Mouse (Mus musculus) heart, embryonic 15.5 days (tissue): Measurements from ENCODE around the gene Sod1. TPM values are rescaled to one million over a fixed set of nuclear protein-coding genes. Genes with fewer than 3 reads are reported as not detected.
"Not testable (repeated sequence)": the region's sequence is repeated elsewhere in the genome, so short reads cannot be mapped to it uniquely, and the experiment has no call there.

Source experiments
- ATAC-seq: fragments of 200-750 bp; cut with Nextera tagmentation; replicated peaks from 2 replicates; pipeline ENCODE4 v1.8.0; 2017; ENCODE audit warnings: low read depth, moderate TSS enrichment; ENCODE audit not compliant: insufficient number of reproducible peaks, insufficient read depth, low FRiP score
- H3K27ac ChIP-seq: fragments of 300-500 bp; sonication (generic); 2 replicates; pipeline ENCODE4 v1.5.1; 2015; ENCODE audit warnings: mild to moderate bottlenecking, inconsistent platforms
- H3K27me3 ChIP-seq: fragments of 300-500 bp; sonication (generic); 2 replicates; pipeline ENCODE4 v1.6.1; 2015; ENCODE audit warnings: inconsistent platforms
- H3K36me3 ChIP-seq: fragments of 300-500 bp; sonication (generic); 2 replicates; pipeline ENCODE4 v1.6.1; 2015; ENCODE audit warnings: mild to moderate bottlenecking, inconsistent platforms
- H3K4me1 ChIP-seq: fragments of 300-500 bp; sonication (generic); replicated peaks from 2 replicates; pipeline ENCODE4 v1.6.1; 2015; ENCODE audit warnings: inconsistent platforms
- H3K4me2 ChIP-seq: fragments of 300-500 bp; sonication (generic); 2 replicates; pipeline ENCODE4 v1.6.1; 2015; ENCODE audit warnings: inconsistent platforms, mild to moderate bottlenecking, moderate library complexity
- H3K4me3 ChIP-seq: fragments of 300-500 bp; sonication (generic); 2 replicates; pipeline ENCODE4 v1.5.1; 2015; ENCODE audit warnings: mild to moderate bottlenecking, inconsistent platforms
- H3K9ac ChIP-seq: fragments of 300-500 bp; sonication (generic); 2 replicates; pipeline ENCODE4 v1.6.1; 2015; ENCODE audit warnings: mild to moderate bottlenecking, inconsistent platforms
- H3K9me3 ChIP-seq: fragments of 300-500 bp; sonication (generic); replicated peaks from 2 replicates; pipeline ENCODE4 v1.6.1; 2016; ENCODE audit warnings: inconsistent platforms
- WGBS: fragments of 180-500 bp; shearing (Covaris S2); methylation state at CpG from one replicate; pipeline ENCODE4 v1.1.7; 2015; ENCODE audit warnings: mixed read lengths; 5-methylcytosine and 5-hydroxymethylcytosine counted together
- polyA plus RNA-seq: library from polyadenylated mRNA; unstranded; fragments of >200 nt; fragmentation: Nextera tagmentation; extraction: Ambion mirVana; gene quantifications from 2 replicates; pipeline ENCODE4 v1.2.1, GENCODE M21; 2015

Sod1 gene
- polyA plus RNA-seq, 1 experiment from 2014 or later = 835 TPM

DNA sequence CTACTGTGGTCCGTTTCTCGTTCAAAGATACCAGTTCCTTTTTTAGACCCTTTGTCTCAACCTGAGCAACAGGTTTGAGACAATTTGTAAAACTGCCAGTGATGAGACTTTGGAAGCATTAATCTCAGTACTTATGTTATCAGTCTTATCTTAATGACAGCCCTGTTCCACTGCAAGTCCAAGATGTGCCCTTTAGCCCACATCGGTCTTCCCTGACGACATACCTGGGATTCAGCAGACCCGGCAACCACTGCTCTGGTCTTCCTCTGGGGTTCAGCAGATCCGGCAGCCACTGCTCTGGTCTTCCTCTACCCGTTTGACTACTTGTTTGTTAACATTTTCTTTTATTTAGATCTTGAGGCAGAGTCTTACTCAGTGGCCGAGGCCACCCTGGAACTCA, 8.8 kb upstream of the Sod1 start:
- H3K4me1 ChIP-seq = 0 out of 2 replicates have a peak, but pooled peaks cover 3% of the 10 kb centered on the region
- no peaks in the 10 kb centered on the region for H3K9me3 ChIP-seq
- no peak overlapping the region for H3K9ac ChIP-seq
- no peak overlapping the region for H3K4me3 ChIP-seq
- WGBS = 57% methylated on average over 8 of the region's 8 CpGs
- no peaks in the 10 kb centered on the region for H3K27me3 ChIP-seq
- ATAC-seq = no peak
- H3K36me3 ChIP-seq = no peaks in the 10 kb centered on the region
- H3K27ac ChIP-seq = no peak overlapping the region
- H3K4me2 ChIP-seq = no peak overlapping the region

DNA sequence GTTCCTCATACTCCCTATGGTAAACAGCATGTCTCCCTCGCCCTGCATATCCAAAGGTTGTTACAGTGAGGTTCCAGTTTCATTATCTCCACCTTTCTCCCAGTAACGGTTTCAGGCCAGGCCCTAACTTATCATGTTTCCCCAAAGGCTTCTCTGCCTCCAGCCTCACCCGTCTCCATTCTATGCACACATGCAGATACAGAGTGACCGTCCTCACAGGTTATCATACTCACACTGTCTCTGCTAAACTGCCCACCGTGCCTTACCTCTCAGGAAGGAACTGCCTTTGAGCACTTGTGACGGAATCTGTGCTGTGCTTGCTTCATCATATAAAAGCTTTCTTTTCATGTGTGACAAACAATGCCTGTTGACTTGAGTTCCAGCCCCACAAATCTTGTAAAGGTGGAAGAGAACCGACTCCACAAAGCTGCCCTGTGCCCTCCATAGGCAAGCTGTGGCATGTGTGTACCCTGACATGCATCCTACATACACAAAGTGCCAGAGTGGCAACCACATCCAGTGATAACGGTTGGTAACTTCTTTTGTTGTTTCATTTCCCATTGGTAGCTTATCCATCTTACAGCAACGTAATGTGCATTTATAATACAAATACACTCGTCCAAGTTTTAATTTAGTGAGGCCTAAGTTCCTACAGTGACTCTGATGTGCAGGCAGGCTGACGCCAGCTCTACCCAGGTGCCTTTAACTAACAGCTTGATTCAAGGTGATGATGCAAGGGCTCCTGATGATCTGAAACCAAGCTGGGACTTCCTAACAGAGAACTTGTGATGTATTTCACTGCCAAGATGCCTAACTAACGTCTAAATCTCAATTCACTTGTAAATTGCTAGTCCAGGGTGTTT, 6.8 kb upstream of the Sod1 start:
- WGBS = 64% methylated on average over 12 of the region's 12 CpGs
- Histone ChIP-seq H3K27me3 (no peaks in the 10 kb centered on the region), H3K9me3 (no peaks in the 10 kb centered on the region), H3K4me1 (0 out of 2 replicates have a peak, but pooled peaks cover 3% of the 10 kb centered on the region), H3K27ac (no peak overlapping the region), H3K9ac (no peak overlapping the region), H3K4me2 (no peak overlapping the region), H3K4me3 (no peak overlapping the region), H3K36me3 (no peaks in the 10 kb centered on the region)
- no peak for ATAC-seq

DNA sequence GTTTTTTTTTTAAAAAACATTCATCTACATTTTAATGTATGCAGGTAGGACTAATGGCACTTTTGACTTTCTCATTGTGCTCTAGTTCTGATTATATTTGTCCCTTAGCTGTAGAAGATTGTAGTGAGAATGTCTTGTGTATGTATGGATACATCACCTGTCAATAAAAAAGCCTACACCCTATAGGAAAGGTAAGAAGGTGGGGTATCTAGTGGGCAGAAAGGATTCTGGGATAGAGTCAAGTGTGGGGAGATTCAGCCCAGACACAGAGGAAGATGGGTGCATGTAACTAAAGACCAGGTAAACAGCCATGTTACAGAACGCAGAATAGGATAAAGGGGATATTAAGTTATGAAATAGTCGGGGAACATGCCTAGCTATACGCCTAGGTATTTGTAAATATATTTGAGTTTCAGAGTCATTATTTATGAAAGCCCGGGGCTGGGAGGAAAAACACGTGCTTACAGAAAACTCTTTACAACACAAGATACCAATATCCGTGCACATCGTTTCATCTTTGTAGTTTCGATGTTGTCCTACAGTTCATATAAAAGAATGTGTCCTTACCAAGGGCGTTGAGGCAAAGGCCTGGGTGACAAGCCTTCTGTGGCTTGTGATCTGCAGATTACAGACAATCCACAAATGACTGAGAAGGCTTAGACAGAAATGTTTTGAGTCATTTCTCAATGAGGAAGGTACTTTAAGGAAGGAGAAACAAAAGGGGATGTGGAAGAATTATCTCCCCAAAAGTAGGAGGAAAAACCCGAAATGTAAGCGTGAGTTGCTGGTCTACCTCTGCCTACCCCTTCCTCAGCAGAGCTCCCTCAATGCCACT, 5.6 kb upstream of the Sod1 start:
- Histone ChIP-seq H3K4me3 (no peak overlapping the region), H3K4me1 (0 out of 2 replicates have a peak, but pooled peaks cover 4% of the 10 kb centered on the region), H3K36me3 (no peaks in the 10 kb centered on the region), H3K4me2 (no peak overlapping the region), H3K27ac (no peak overlapping the region), H3K9ac (no peak overlapping the region), H3K9me3 (no peaks in the 10 kb centered on the region), H3K27me3 (no peaks in the 10 kb centered on the region)
- ATAC-seq = no peak
- WGBS = 84% methylated on average over 11 of the region's 11 CpGs

DNA sequence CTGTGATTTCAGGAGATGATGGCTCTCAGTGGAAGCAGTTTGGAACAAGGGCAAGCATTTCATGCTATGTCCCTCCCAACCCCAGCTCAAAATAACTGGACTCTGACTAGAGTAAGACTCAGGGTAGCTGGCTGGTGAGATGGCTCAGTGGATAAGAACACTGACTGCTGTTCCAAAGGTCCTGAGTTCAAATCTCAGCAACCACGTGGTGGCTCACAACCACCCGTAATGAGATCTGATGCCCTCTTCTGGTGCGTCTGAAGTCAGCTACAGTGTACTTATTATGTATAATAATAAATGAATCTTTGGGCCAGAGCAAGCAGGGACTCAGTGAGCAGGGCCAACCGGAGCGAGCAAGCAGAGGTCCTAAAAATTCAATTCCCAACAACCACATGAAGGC, 4.7 kb upstream of the Sod1 start:
- not testable (repeated sequence) for H3K4me3 ChIP-seq, H3K27ac ChIP-seq, H3K4me2 ChIP-seq, H3K9me3 ChIP-seq, ATAC-seq, H3K27me3 ChIP-seq, H3K4me1 ChIP-seq, H3K9ac ChIP-seq, H3K36me3 ChIP-seq
- 87% methylated on average over 5 of the region's 5 CpGs for WGBS

DNA sequence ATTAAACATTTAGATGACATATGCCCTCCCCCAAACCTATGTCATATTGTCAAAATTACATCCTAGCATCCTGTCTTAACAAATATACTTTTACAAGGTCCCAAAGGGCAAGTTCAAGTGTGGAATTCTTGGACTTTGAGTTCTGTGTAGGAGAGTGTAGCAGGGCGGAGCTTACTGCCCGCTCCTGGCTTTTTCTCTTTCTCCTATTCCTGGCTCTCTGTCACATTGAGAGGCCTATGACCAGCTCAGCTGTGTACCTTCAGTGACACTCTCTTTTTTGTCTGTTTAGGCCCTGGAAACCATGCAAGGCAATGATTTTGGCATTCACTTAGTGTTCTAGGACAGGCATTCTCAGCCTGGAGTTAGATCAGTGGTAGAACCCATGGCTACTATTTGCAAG, 4.1 kb upstream of the Sod1 start:
- ATAC-seq = no peak
- Histone ChIP-seq H3K36me3 (no peaks in the 10 kb centered on the region), H3K4me2 (no peak overlapping the region), H3K4me1 (0 out of 2 replicates have a peak, but pooled peaks cover 5% of the 10 kb centered on the region), H3K9me3 (no peaks in the 10 kb centered on the region), H3K9ac (no peak overlapping the region), H3K27ac (no peak overlapping the region), H3K4me3 (no peak overlapping the region), H3K27me3 (no peaks in the 10 kb centered on the region)
- WGBS = 65% methylated on average over 2 of the region's 2 CpGs

DNA sequence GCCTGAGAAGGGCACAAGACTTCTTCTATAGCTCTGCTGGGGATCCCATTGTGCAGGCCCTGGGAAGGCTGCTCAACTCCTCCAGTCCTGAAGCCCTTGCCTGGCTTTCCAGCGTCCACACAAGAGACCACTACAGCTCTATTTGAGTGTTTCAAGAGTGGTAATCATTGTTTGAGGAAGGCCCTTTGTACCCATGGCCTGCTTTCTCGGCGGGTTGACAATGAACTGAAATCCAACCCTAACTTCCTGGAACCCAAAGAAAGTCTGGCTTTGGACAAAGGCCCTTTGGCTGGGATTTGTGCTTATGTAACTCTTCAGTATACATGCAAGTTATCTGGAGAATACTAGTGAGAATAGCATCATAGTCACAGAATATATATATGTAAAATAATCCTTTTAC, 3.2 kb upstream of the Sod1 start:
- Histone ChIP-seq H3K4me1 (peaks cover 12% of the 10 kb centered on the region), H3K36me3 (no peaks in the 10 kb centered on the region), H3K4me3 (no peak overlapping the region), H3K27ac (no peak overlapping the region), H3K27me3 (no peaks in the 10 kb centered on the region), H3K9ac (no peak overlapping the region), H3K9me3 (no peaks in the 10 kb centered on the region), H3K4me2 (no peak overlapping the region)
- 51% methylated on average over 3 of the region's 3 CpGs for WGBS
- no peak for ATAC-seq

DNA sequence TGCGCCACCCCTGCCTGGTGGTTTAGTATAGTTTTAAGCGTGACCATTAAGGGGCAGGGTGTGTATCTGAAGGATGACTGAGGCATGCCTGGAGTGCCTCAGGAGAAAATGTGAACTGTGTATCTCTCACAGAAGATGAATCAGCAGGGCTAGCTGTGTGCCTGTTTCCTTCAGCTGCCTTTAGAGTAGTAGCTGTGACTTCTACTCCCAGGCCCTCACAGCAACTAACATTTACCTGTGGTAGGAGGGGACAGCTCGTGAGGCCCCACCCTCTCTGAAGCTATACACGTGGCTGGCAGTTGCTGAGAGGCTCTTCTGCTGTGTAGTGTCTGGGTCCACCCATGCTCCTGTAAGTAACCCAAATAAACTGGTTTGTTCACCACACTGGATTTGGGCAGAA, 2.6 kb upstream of the Sod1 start:
- Histone ChIP-seq H3K27ac (no peak overlapping the region), H3K4me3 (no peak overlapping the region), H3K36me3 (no peaks in the 10 kb centered on the region), H3K9ac (no peak overlapping the region), H3K9me3 (no peaks in the 10 kb centered on the region), H3K4me1 (peaks cover 17% of the 10 kb centered on the region), H3K27me3 (no peaks in the 10 kb centered on the region), H3K4me2 (no peak overlapping the region)
- no peak for ATAC-seq
- 70% methylated on average over 4 of the region's 4 CpGs for WGBS

DNA sequence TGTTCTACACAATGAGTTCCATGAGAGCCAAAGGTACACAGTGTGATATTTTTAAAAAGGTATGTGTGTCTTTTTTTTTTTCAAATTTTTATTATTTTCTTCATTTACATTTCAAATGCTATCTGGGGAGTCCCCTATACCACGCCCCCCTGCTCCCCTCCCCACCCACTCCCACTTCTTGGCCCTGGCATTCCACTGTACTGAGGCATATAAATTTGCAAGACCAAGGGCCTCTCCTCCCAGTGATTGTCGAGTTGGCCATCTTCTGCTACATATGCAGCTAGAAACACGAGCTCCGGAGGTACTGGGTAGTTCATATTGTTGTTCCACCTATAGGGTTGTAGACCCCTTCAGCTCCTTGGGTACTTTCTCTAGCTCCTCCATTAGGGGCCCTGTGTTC, 1.1 kb upstream of the Sod1 start:
- peaks cover 13% of the 10 kb centered on the region; the same call in 1 of the 2 replicates for H3K36me3 ChIP-seq
- not testable (repeated sequence) for H3K4me2 ChIP-seq, H3K9ac ChIP-seq, H3K4me3 ChIP-seq, ATAC-seq, H3K27ac ChIP-seq, H3K9me3 ChIP-seq, H3K27me3 ChIP-seq
- peaks cover 24% of the 10 kb centered on the region for H3K4me1 ChIP-seq
- WGBS = 60% methylated on average over 4 of the region's 4 CpGs

DNA sequence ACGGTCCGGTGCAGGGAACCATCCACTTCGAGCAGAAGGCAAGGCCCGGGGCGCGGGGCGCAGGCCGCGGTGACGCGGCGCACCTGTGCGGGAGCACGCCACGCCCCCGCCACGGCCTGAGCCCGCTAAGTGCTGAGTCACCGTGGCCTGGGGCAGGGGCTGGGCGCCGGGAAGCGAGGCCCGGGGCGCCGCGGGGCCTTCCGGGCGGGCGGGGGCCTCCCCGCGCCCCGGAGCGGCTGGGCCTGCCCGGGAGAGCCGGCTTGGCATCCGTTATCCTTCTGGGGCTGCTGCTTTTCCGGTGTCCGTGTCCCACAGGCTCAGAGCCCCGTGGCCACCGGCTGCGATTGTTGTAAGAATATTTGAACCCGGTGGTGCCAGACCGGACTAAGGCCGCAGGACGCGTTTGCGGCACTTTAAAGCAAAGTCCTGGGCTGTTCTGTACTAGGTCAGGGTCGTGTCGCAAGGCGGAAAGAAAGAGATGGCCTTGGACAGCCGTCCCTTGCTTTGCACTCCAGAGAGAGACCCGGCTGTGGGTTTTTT, 408 bp downstream of the Sod1 start:
- H3K4me2 ChIP-seq = peak overlapping the region; percentile 81
- no peaks in the 10 kb centered on the region for H3K9me3 ChIP-seq
- peak overlapping the region; percentile 93 for H3K9ac ChIP-seq
- no peaks in the 10 kb centered on the region for H3K27me3 ChIP-seq
- peaks cover 24% of the 10 kb centered on the region for H3K4me1 ChIP-seq
- under 1% methylated on average over 50 of the region's 52 CpGs for WGBS
- peak overlapping the region; percentile 92 for H3K27ac ChIP-seq
- H3K36me3 ChIP-seq = peaks cover 28% of the 10 kb centered on the region
- H3K4me3 ChIP-seq = peak overlapping the region; percentile 94
- peak; percentile 77 for ATAC-seq

DNA sequence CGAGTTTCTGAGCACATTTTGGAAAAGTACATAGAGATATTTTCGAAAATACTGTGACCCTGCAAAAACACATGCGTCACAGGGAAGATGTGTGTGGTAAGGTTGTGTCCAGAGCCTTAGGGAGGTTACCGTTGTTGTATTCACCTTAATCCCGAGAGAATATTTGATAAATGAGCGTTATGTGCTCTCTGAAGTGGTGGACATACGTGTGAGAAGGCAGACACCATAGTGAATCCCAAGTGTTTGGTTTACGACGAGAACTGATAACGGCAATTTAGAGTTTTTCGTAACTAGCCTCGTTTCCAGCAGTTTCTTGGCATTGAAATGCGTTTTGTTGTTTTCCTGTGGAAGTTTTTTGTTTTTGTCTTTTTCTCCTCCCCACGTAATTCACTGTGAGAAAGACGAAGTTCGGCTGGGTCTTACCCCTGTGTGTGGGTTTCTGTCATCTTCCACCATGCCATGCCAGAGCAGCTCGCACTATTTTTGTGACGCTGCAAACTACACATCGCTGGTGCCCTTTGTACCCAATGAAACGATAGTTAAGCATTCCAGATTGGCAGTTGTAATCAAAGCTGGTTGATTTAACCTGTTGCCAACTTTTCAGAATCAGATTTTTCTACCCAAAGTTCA, 1.0 kb downstream of the Sod1 start:
- ATAC-seq = no peak
- WGBS = 3% methylated on average over 20 of the region's 20 CpGs
- Histone ChIP-seq H3K4me3 (peak overlapping the region; percentile 94), H3K4me1 (peaks cover 22% of the 10 kb centered on the region), H3K27ac (peak overlapping the region; percentile 92), H3K9me3 (no peaks in the 10 kb centered on the region), H3K4me2 (peak overlapping the region; percentile 81), H3K36me3 (peaks cover 34% of the 10 kb centered on the region), H3K27me3 (no peaks in the 10 kb centered on the region), H3K9ac (peak overlapping the region; percentile 93)

DNA sequence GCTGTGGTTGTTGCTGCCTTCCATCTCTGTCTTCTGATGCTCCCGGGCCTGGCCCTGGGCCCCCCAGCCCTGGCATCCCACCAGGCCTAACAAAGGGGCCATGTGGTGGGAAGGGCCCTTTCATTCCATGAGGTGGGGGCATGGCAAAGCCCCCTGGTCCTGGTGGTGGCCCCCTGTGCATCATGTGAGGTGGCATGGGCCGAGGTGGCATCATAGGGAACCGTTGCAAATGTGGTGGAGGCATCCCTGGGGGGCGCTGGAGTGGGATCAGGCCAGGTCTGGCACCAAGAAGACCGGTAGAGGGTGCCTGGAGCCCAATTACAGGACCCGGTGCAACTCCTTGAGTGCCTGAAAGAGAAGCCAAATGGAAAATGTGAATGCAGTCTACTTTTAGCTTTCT, 9.3 kb downstream of the Sod1 start:
- peaks cover 9% of the 10 kb centered on the region for H3K4me1 ChIP-seq
- no peak overlapping the region for H3K9ac ChIP-seq
- H3K27me3 ChIP-seq = no peaks in the 10 kb centered on the region
- no peaks in the 10 kb centered on the region for H3K9me3 ChIP-seq
- H3K4me3 ChIP-seq = no peak overlapping the region
- H3K36me3 ChIP-seq = peaks cover 43% of the 10 kb centered on the region
- H3K27ac ChIP-seq = no peak overlapping the region
- WGBS = 72% methylated on average over 6 of the region's 6 CpGs
- H3K4me2 ChIP-seq = no peak overlapping the region
- ATAC-seq = no peak
